Comparison of ENCODE assay signal across 17 mouse cellular contexts in genomic region chr13:86068011-86068724, GRCm38 (mm10).
"Had no signal": no experiment of that assay in that cellular context is flagged by ENCODE, and none has a peak within 500 bp of the region (broad histone marks: within the 10 kb centered on the region; RNA-seq: fewer than 3 reads in every experiment).

No protein-coding gene starts in this region.

- H3K36me3 ChIP-seq: midbrain, embryonic 10.5 days; midbrain, embryonic 12.5 days; neural tube, embryonic 13.5 days; neural tube, embryonic 15.5 days; stomach, embryonic 15.5 days had no signal

- ATAC-seq: midbrain, embryonic 16.5 days had no signal

- H3K4me1 ChIP-seq: midbrain, embryonic 10.5 days; midbrain, embryonic 12.5 days; neural tube, embryonic 13.5 days; neural tube, embryonic 15.5 days; stomach, embryonic 15.5 days had no signal

- DNase-seq: lung, adult 18-20 months; lung, postnatal 10 days; lung, postnatal 4 days; midbrain, embryonic 14.5 days; right cerebral cortex, postnatal 14 days; thymus, adult 2 months; thymus, postnatal 25 days; thymus, postnatal 4 days had no signal

- H3K9me3 ChIP-seq: midbrain, embryonic 10.5 days; midbrain, embryonic 12.5 days; neural tube, embryonic 13.5 days; neural tube, embryonic 15.5 days; stomach, embryonic 15.5 days had no signal

- H3K27ac ChIP-seq: midbrain, embryonic 10.5 days; midbrain, embryonic 12.5 days; neural tube, embryonic 13.5 days; neural tube, embryonic 15.5 days; stomach, embryonic 15.5 days; stomach, postnatal 0 days had no signal

- H3K4me2 ChIP-seq: lung, embryonic 14.5 days; midbrain, embryonic 12.5 days; neural tube, embryonic 13.5 days; neural tube, embryonic 15.5 days; stomach, embryonic 15.5 days had no signal

- H3K9ac ChIP-seq: lung, embryonic 14.5 days; midbrain, embryonic 12.5 days; neural tube, embryonic 13.5 days; neural tube, embryonic 15.5 days; stomach, embryonic 15.5 days had no signal

- H3K4me3 ChIP-seq: midbrain, embryonic 10.5 days; midbrain, embryonic 12.5 days; myocyte; neural tube, embryonic 13.5 days; neural tube, embryonic 15.5 days; stomach, embryonic 15.5 days had no signal

- H3K27me3 ChIP-seq: midbrain, embryonic 12.5 days; neural tube, embryonic 13.5 days; neural tube, embryonic 15.5 days; stomach, embryonic 15.5 days had no signal
